Mouse (Mus musculus): ENCODE measurements around the gene Apom.

GRCm38 (mm10) chr17:35156461-35157200 is 24.8 kb upstream of the Apom start:
- TF ChIP-seq CTCF (IDR thresholded peaks at IDR 0.05; ENCODE audit: insufficient read depth, low read depth, low read length) (no peak), POLR2A (IDR thresholded peaks at IDR 0.05; ENCODE audit: insufficient read depth, low read depth, low read length) (no peak)

Data from olfactory bulb, adult 2 months (tissue).